Mouse (Mus musculus): ENCODE data around the gene Fto.

The Fto gene

GRCm38 (mm10) chr8:91460965-91461364, 147.6 kb downstream of the Fto start:
- DNase-seq = no peak

GRCm38 (mm10) chr8:91463757-91464156, 150.4 kb downstream of the Fto start:
- no peak for DNase-seq

- no peak for DNase-seq
Observed at GRCm38 (mm10) chr8:91467463-91467862, 154.1 kb downstream of the Fto start.

GRCm38 (mm10) chr8:91467881-91468534, 154.7 kb downstream of the Fto start:
- DNase-seq = no peak

- DNase-seq = no peak
Observed at GRCm38 (mm10) chr8:91469441-91469840, 156.1 kb downstream of the Fto start.

- no peak for DNase-seq
Observed at GRCm38 (mm10) chr8:91474731-91475279, 161.5 kb downstream of the Fto start.

- no peak for DNase-seq
Observed at GRCm38 (mm10) chr8:91476988-91477387, 163.7 kb downstream of the Fto start.

GRCm38 (mm10) chr8:91477471-91477870, 164.1 kb downstream of the Fto start:
- DNase-seq = no peak

- DNase-seq = no peak
Observed at GRCm38 (mm10) chr8:91482511-91482910, 169.2 kb downstream of the Fto start.

- DNase-seq = no peak
Observed at GRCm38 (mm10) chr8:91486394-91486793, 173.1 kb downstream of the Fto start.

- DNase-seq = no peak
Observed at GRCm38 (mm10) chr8:91487456-91487855, 174.1 kb downstream of the Fto start.

GRCm38 (mm10) chr8:91488086-91488783, 174.9 kb downstream of the Fto start:
- DNase-seq = peak; percentile 58

GRCm38 (mm10) chr8:91488784-91489450, 175.6 kb downstream of the Fto start:
- no peak for DNase-seq

- DNase-seq = no peak
Observed at GRCm38 (mm10) chr8:91490065-91490464, 176.7 kb downstream of the Fto start.

- no peak for DNase-seq
Observed at GRCm38 (mm10) chr8:91493373-91493772, 180.0 kb downstream of the Fto start.

- DNase-seq = no peak
Observed at GRCm38 (mm10) chr8:91494501-91495259, 181.4 kb downstream of the Fto start.

GRCm38 (mm10) chr8:91495260-91495601, 181.9 kb downstream of the Fto start:
- no peak for DNase-seq

GRCm38 (mm10) chr8:91496000-91496399, 182.7 kb downstream of the Fto start:
- no peak for DNase-seq

GRCm38 (mm10) chr8:91496936-91497335, 183.6 kb downstream of the Fto start:
- DNase-seq = no peak

GRCm38 (mm10) chr8:91498611-91499010, 185.3 kb downstream of the Fto start:
- DNase-seq = no peak

GRCm38 (mm10) chr8:91499303-91499702, 186.0 kb downstream of the Fto start:
- no peak for DNase-seq

GRCm38 (mm10) chr8:91501960-91502600, 188.8 kb downstream of the Fto start:
- no peak for DNase-seq

- DNase-seq = no peak
Observed at GRCm38 (mm10) chr8:91502791-91503190, 189.5 kb downstream of the Fto start.

Measured in right cerebral cortex, postnatal 4 days (tissue).